Mouse (Mus musculus) embryonic facial prominence, embryonic 10.5 days (tissue): Measurements from ENCODE around the gene Hunk. TPM values are rescaled to one million over a fixed set of nuclear protein-coding genes. Genes with fewer than 3 reads are reported as not detected.

Experiments
- DNase-seq: peaks from one replicate; pipeline ENCODE4 v3.0.0-alpha.2; 2017; ENCODE audit warnings: low spot score
- H3K27ac ChIP-seq: fragments of 300-500 bp; sonication (generic); replicated peaks from 2 replicates; pipeline ENCODE4 v1.5.1; 2016; ENCODE audit warnings: mild to moderate bottlenecking
- H3K27me3 ChIP-seq: fragments of 300-500 bp; sonication (generic); replicated peaks from 2 replicates; pipeline ENCODE4 v1.6.1; 2016; ENCODE audit warnings: low read depth, mild to moderate bottlenecking; ENCODE audit not compliant: poor library complexity, severe bottlenecking
- H3K36me3 ChIP-seq: fragments of 300-500 bp; sonication (generic); replicated peaks from 2 replicates; pipeline ENCODE4 v1.6.1; 2016; ENCODE audit warnings: mild to moderate bottlenecking, moderate library complexity
- H3K4me1 ChIP-seq: fragments of 300-500 bp; sonication (generic); 2 replicates; pipeline ENCODE4 v1.6.1; 2016
- H3K4me3 ChIP-seq: fragments of 300-500 bp; sonication (generic); 2 replicates; pipeline ENCODE4 v1.5.1; 2016; ENCODE audit warnings: mild to moderate bottlenecking, moderate library complexity
- H3K9me3 ChIP-seq: fragments of 300-500 bp; sonication (generic); 2 replicates; pipeline ENCODE4 v1.6.1; 2016; ENCODE audit warnings: mild to moderate bottlenecking
- WGBS: fragments of 180-500 bp; shearing (Covaris S2); methylation state at CpG from one replicate; pipeline ENCODE4 v1.1.7; 2016; 5-methylcytosine and 5-hydroxymethylcytosine counted together
- polyA plus RNA-seq: library from polyadenylated mRNA; unstranded; fragments of >200 nt; fragmentation: Nextera tagmentation; extraction: Ambion mirVana; gene quantifications from 2 replicates; pipeline ENCODE4 v1.2.1, GENCODE M21; 2016

Gene Hunk
- polyA plus RNA-seq, 1 experiment from 2014 or later, result 17.2 TPM

DNA sequence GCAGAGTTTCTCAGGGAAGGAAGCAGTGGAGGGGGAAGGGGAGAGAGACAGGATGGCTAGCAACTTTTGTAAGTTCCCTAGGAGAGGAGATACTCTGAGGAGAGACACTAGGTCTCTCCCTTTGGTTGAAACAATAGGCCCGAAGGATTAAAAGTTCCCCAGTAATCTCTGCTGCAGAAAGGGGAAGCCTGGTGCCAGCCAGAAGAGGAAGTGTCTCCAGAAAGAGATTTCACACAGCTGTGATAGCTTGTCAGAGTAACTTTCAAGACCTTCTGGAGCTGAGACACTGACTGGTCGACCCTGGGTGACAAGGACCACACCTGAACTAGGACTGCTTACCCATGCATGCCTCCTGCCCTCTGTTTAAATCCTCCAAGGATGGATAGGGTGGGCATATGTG, 11.1 kb downstream of the Hunk start:
- H3K36me3 ChIP-seq, result peaks cover 69% of the 10 kb centered on the region
- no peak overlapping the region for H3K27ac ChIP-seq
- H3K27me3 ChIP-seq, result no peaks in the 10 kb centered on the region
- no peak for DNase-seq
- 78% methylated on average over 2 of the region's 2 CpGs for WGBS
- H3K4me1 ChIP-seq, result peaks cover 42% of the 10 kb centered on the region
- no peak overlapping the region for H3K4me3 ChIP-seq
- no peaks in the 10 kb centered on the region for H3K9me3 ChIP-seq

DNA sequence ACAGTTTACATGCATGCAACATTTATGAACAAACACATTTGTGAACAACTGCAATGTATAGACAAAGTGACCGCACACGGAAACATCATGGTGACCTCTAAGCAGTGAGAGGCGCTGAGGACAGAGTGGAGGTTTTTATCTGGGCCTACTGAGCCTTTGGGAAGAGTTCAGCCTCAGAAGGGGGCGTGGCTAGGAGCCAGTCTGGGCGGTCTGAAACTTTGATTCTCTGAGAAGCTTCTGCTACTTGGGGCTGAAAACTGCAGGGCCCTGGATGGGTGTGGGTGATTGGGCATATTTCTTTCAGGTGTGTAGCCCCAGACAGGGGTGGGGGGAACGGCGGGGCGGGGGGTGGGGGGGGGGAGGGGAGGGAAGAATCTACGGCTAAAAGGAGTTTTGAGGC, 14.5 kb downstream of the Hunk start:
- H3K27ac ChIP-seq, result peak overlapping the region; percentile 81
- no peaks in the 10 kb centered on the region for H3K9me3 ChIP-seq
- H3K27me3 ChIP-seq, result no peaks in the 10 kb centered on the region
- peaks cover 42% of the 10 kb centered on the region for H3K4me1 ChIP-seq
- H3K36me3 ChIP-seq, result peaks cover 52% of the 10 kb centered on the region
- H3K4me3 ChIP-seq, result peak overlapping the region; percentile 43
- peak; percentile 64 for DNase-seq
- 8% methylated on average over 8 of the region's 9 CpGs for WGBS

DNA sequence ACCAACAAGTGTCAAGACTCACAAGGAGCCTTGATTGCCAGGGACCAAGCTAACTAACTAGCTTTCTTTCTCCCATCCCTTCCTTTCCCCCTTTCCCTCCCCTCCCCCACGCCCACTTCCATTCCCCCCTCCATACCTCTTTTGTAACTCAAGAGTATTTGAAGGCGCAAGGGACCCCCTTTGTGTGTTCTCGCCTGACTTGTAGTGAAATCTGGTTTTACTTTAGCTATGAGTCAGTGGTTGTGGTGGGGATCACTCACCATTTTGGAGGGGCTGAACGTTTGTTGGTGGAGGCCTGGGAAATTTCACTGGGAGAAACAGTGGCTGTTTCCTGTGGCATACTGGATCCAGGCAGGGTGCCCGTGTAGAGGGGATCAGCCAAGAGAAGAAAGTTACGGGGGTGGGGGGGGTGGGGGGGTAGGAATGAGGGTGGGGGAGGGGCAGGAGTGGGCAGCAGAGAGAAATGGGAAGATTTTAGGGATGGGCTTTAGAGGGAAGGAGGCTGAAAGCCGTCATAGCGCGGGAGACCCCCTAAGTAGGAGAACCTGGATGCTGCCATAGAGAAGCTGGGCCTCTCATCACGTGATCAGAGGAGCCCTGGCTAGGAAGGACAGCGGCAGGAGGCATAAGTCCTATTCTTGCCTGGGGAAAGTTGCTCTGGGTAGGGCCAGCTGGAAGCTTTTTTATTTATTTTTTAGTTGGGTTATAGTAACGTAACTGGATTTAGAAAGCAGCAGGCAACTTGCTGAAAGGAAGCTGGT, 15.3 kb downstream of the Hunk start:
- WGBS, result 16% methylated on average over 12 of the region's 12 CpGs
- Histone ChIP-seq H3K4me3 (peak overlapping the region; percentile 43), H3K36me3 (peaks cover 50% of the 10 kb centered on the region), H3K9me3 (no peaks in the 10 kb centered on the region), H3K27ac (peak overlapping the region; percentile 81), H3K4me1 (peaks cover 44% of the 10 kb centered on the region), H3K27me3 (no peaks in the 10 kb centered on the region)
- DNase-seq, result peak; percentile 39

DNA sequence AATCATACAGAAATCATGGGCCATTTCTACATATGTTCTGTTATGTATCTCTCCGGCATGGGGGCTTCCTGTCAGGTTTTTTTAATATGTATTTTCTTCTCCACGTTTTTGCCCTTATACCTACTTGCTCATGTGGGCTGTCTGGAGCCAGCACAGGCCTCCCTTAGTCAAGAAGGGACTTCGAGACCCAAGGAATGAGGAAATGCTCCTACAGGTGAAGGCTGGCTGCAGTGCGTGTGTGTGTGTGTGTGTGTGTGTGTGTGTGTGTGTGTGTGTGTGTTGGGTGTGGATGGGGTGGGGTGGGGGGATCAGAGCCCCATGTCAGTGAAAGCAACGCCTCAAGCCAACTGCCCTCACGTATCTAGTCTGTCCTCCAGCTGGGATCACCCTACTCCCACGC, 16.5 kb downstream of the Hunk start:
- Histone ChIP-seq H3K9me3 (no peaks in the 10 kb centered on the region), H3K4me3 (no peak overlapping the region), H3K36me3 (peaks cover 45% of the 10 kb centered on the region), H3K27ac (no peak overlapping the region), H3K4me1 (peaks cover 50% of the 10 kb centered on the region), H3K27me3 (no peaks in the 10 kb centered on the region)
- DNase-seq, result no peak
- WGBS, result 86% methylated on average over 7 of the region's 7 CpGs

DNA sequence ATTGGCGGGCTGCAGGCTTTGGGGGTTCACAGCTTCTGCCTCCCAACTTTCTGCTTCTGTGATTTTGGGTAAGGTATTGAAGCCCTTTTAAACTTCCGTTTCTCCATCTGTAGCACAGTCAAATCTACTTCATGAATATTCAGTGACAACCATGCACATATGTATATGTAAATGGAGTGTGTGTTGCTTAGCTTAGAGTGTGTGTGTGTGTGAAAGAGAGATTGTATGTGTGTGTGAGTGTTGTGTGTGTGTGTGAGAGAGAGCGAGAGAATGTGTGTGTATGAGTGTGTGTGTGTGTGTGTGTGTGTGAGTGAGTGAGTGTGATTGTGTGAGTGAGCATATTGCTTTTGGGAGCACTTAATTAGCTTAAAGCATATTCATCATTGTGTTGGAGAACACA, 19.4 kb downstream of the Hunk start:
- Histone ChIP-seq H3K9me3 (no peaks in the 10 kb centered on the region), H3K4me3 (no peak overlapping the region), H3K4me1 (peaks cover 64% of the 10 kb centered on the region), H3K27ac (peak overlapping the region; percentile 78; the same call in 1 of the 2 replicates), H3K27me3 (no peaks in the 10 kb centered on the region), H3K36me3 (peaks cover 55% of the 10 kb centered on the region)
- no peak for DNase-seq
- 80% methylated on average over 3 of the region's 3 CpGs for WGBS

DNA sequence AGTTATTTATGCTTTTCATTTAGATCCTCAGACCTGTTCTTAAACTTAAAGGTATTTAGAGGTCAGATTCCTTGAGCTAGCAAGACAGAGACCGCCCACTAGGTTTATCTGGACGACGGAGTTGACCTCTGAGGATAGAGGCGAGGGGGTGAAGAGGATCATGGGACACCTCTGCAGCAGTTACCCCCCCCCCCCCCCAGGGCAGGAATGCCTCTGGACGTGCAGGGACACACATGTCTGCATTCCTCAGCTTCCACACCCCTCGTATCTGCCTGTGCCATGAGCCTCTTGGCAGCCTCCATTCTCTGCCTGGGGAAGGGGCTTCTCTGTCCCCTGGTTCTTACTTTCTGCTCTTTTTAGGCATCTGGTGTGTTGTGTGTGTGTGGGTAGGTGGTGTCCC, 19.8 kb downstream of the Hunk start:
- H3K27me3 ChIP-seq, result no peaks in the 10 kb centered on the region
- H3K27ac ChIP-seq, result peak overlapping the region; percentile 78
- WGBS, result 26% methylated on average over 6 of the region's 6 CpGs
- no peak overlapping the region for H3K4me3 ChIP-seq
- no peaks in the 10 kb centered on the region for H3K9me3 ChIP-seq
- H3K4me1 ChIP-seq, result peaks cover 64% of the 10 kb centered on the region
- DNase-seq, result peak; percentile 72
- peaks cover 59% of the 10 kb centered on the region for H3K36me3 ChIP-seq

DNA sequence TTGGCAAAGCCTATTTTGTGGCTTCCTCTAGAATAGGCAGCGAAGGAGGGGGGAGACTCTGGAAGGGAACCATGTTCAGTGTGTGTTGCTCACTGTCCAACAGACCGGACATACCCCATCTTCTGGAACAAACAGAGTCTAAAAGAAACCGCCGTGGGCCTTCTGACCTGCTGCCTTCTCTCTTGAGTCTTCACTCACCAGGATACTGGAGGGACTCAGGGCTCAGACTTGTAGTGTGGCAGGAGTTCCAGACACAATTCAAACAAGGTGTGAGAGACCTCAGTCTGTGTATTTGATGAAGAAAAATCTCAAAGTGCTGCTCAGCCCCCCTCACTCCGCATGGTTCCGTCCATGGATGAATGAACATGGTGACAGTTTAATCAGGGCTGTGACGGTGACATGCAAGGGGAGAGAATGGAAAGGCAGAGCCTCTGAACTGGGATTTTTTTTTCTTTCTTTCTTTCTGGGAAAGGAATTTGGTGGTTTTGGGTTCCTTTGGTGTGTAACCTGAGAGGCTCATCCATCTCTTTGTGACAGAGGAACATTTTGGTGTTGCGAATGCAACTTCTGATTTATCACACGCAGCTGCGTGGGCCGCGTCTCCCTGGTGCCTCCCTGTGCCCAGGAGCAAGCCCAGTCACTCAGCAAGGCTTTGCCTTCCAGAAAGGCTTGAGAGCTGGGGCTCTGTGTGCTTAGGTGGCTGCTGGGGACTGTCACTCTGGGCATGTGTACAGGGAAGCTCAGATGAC, 21.9 kb downstream of the Hunk start:
- H3K36me3 ChIP-seq, result peaks cover 74% of the 10 kb centered on the region
- peak overlapping the region; percentile 68 for H3K27ac ChIP-seq
- 53% methylated on average over 12 of the region's 12 CpGs for WGBS
- H3K27me3 ChIP-seq, result no peaks in the 10 kb centered on the region
- no peak for DNase-seq
- peaks cover 50% of the 10 kb centered on the region for H3K4me1 ChIP-seq
- 0 out of 2 replicates have a peak, but pooled peaks cover 2% of the 10 kb centered on the region for H3K9me3 ChIP-seq
- H3K4me3 ChIP-seq, result no peak overlapping the region

DNA sequence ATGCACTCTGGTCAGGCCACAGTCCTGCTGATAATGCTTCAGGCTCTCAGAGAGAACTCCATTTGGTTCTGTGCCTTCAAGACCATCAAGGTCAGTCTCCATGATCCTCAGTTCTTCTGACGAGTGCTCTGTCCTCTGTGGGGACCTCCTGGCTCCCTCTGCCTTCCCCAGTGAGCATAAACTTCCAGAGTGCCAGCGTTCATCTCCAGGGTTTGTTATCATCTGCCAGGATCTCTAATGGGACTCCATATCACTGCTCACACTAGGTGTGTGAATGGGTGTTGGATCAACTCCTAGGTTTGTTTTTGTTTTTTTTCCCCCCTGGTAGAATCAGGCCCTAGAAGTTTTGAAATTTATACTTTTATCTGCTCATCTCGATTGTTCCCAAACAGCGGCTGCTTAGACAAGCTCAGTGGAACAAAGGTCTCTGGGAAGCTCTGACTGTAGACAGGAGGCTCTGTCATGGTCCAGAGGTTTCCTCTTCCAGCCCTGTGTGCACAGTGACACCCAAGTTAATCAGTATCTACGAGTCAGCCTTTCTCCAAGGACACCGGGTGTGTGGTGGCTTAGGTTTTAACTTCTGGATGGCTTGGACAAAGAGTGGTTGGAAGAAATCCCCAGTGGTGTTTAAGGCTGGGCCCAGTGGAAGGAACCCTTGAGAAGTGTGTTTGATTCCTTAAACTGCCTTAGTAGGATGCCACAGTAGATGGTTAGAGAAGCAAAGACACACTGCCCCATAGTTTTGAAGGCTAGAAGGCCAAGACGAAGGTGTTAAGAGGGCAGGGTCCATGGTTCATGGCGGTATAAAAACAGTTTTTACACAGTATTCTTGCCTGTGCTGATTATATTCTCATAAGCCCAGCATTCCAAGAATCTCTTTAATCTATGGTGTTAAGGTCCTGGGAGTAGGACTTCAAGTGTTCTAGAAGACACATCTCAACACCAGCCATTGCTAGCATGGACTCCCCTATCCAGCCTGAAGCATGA, 26.6 kb downstream of the Hunk start:
- DNase-seq, result no peak
- WGBS, result 91% methylated on average over 8 of the region's 8 CpGs
- Histone ChIP-seq H3K36me3 (peaks cover 91% of the 10 kb centered on the region), H3K4me3 (no peak overlapping the region), H3K4me1 (peaks cover 26% of the 10 kb centered on the region), H3K9me3 (peaks cover 13% of the 10 kb centered on the region), H3K27ac (no peak overlapping the region), H3K27me3 (no peaks in the 10 kb centered on the region)

DNA sequence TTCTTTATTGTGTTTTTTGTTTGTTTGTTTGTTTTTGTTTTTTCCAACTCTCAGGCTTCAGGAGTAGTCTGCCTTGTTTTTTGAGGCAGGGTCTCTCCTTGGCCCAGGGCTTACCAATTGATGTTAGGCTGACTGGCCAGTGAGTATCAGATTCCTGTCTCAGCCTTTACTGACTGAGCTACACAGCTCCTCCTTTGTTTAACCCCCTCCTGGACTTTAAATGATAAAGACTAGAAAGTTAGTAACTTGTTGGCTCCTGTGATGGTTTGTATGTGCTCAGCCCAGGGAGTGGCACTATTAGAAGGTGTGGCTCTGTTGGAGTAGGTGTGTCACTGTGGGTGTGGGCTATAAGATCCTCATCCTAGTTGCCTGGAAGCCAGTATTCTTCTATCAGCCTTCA, 30.8 kb downstream of the Hunk start:
- Histone ChIP-seq H3K4me1 (peaks cover 38% of the 10 kb centered on the region), H3K27ac (no peak overlapping the region), H3K36me3 (peaks cover 64% of the 10 kb centered on the region), H3K27me3 (no peaks in the 10 kb centered on the region), H3K9me3 (peaks cover 13% of the 10 kb centered on the region), H3K4me3 (no peak overlapping the region)
- no peak for DNase-seq

DNA sequence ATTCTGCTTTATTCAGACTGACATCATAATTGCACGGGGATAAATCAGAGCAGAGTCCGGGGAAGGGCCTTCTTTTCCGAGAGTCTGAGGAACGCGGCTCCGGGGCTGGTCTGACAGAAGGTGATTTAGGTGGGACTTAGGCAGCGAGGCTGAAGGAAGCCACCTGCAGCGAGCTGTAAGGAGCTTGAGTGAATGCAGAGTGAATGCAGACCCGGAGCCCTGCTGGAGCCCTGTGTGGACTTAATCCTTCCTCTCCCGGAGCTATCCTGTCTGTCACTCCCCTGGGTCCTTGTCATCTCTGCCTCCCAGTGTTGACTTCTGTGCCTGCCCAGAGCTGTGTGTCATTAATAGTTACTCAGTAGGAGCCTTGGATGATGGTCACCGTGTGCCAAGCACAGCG, 32.8 kb downstream of the Hunk start:
- peaks cover 2% of the 10 kb centered on the region; the same call in 1 of the 2 replicates for H3K9me3 ChIP-seq
- H3K36me3 ChIP-seq, result peaks cover 47% of the 10 kb centered on the region
- H3K27ac ChIP-seq, result 0 out of 2 replicates have a peak overlapping the region, but pooled peaks have one; percentile 40
- peaks cover 58% of the 10 kb centered on the region for H3K4me1 ChIP-seq
- H3K4me3 ChIP-seq, result no peak overlapping the region
- H3K27me3 ChIP-seq, result no peaks in the 10 kb centered on the region
- peak; percentile 44 for DNase-seq
- WGBS, result 11% methylated on average over 12 of the region's 12 CpGs

DNA sequence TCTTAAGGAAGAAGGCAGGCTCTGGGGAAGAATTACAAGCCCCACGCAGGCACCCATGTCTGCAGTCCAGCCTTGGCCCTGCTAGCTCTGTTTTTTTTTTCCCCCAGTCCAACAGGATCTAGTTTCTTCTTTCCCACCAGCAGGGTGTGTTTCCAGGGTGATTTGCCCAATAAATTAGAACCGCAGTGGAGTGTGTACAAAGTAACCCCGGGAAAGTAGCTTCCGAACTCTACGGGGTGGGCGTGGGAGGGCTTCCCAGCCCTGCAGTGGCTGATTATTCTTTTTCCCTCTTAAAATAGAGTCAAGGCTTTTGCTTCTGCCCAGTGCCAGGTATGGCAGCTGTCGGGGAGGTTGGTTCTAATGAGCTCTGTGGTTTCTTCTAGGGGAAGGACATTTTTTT, 35.3 kb downstream of the Hunk start:
- H3K36me3 ChIP-seq, result peaks cover 34% of the 10 kb centered on the region
- peak overlapping the region; percentile 23; the same call in 1 of the 2 replicates for H3K4me3 ChIP-seq
- H3K9me3 ChIP-seq, result no peaks in the 10 kb centered on the region; the same call in 1 of the 2 replicates
- DNase-seq, result no peak
- no peaks in the 10 kb centered on the region for H3K27me3 ChIP-seq
- H3K4me1 ChIP-seq, result peaks cover 82% of the 10 kb centered on the region
- 34% methylated on average over 7 of the region's 7 CpGs for WGBS
- H3K27ac ChIP-seq, result peak overlapping the region; percentile 74

DNA sequence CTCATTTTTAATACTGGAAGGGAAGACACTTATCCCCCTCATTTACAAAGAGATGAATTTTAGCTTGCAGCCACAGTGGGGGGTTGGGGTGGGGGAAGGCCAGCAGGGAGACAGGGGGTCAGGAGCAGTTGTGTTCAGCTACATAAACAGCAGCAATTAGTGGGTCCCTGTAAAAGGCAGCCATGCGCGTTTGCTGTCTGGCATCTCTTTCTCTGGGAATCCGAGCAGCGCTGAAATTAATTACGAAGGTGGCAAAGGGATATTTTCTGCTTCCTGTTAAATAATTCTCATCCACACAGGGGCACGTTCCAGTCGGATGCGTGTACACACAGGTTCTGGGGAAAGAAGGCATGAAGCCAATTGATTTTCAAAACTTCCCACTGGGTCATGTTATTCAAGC, 35.7 kb downstream of the Hunk start:
- Histone ChIP-seq H3K4me3 (peak overlapping the region; percentile 23; the same call in 1 of the 2 replicates), H3K27ac (peak overlapping the region; percentile 74), H3K36me3 (peaks cover 34% of the 10 kb centered on the region), H3K4me1 (peaks cover 82% of the 10 kb centered on the region), H3K27me3 (no peaks in the 10 kb centered on the region), H3K9me3 (no peaks in the 10 kb centered on the region; the same call in 1 of the 2 replicates)
- DNase-seq, result peak; percentile 30
- 31% methylated on average over 8 of the region's 8 CpGs for WGBS
